Mouse (Mus musculus) MEL (cell line): ENCODE measurements around the gene Slc25a5. TPM values are rescaled to one million over a fixed set of nuclear protein-coding genes. Genes with fewer than 3 reads are reported as not detected.

Source experiments
- DNase-seq: peaks from one replicate; pipeline ENCODE4 v3.0.0; 2011; ENCODE audit warnings: low read depth, low spot score
- H3K27ac ChIP-seq: 2 replicates; pipeline ENCODE4 v1.5.1; 2012; ENCODE audit warnings: low read depth, mild to moderate bottlenecking, control low read depth, low read length, moderate library complexity; ENCODE audit not compliant: control insufficient read depth
- H3K27me3 ChIP-seq, 2 experiments: fragments of 150-350 bp in 1 of 2; sonication (generic) in 1 of 2; 2 replicates each; pipeline ENCODE4 v1.6.1; 2012; ENCODE audit warnings: low read length in 2 of 2, mild to moderate bottlenecking in 2 of 2, improper control_type of control experiment in 1 of 2, moderate library complexity in 1 of 2; ENCODE audit not compliant: insufficient read depth in 2 of 2, control insufficient read depth in 1 of 2
- H3K36me3 ChIP-seq, 2 experiments: 2 replicates each; pipeline ENCODE4 v1.6.1; 2012 to 2014; ENCODE audit warnings: low read length in 2 of 2, improper control_type of control experiment in 1 of 2, inconsistent platforms in 1 of 2, mild to moderate bottlenecking in 1 of 2; ENCODE audit not compliant: insufficient read depth in 2 of 2, control insufficient read depth in 1 of 2
- H3K4me1 ChIP-seq, 2 experiments: fragments of 150-350 bp in 1 of 2; sonication (generic) in 1 of 2; 2 replicates each; pipeline ENCODE4 v1.6.1; 2012; ENCODE audit warnings: low read length in 2 of 2, improper control_type of control experiment in 1 of 2, mild to moderate bottlenecking in 1 of 2; ENCODE audit not compliant: insufficient read depth in 2 of 2, control insufficient read depth in 1 of 2
- H3K4me3 ChIP-seq, 2 experiments: fragments of 150-350 bp in 1 of 2; sonication (generic) in 1 of 2; 2 replicates each; pipeline ENCODE4 v1.5.1; 2012; ENCODE audit warnings: low read depth in 2 of 2, low read length in 2 of 2, mild to moderate bottlenecking in 2 of 2, moderate library complexity in 2 of 2, control low read depth in 1 of 2, improper control_type of control experiment in 1 of 2; ENCODE audit not compliant: control insufficient read depth in 1 of 2, insufficient read depth in 1 of 2
- H3K79me2 ChIP-seq: 2 replicates; pipeline ENCODE4 v1.6.1; 2012; ENCODE audit warnings: mild to moderate bottlenecking, low read length, moderate library complexity; ENCODE audit not compliant: control insufficient read depth, poor library complexity, insufficient read depth
- H3K9ac ChIP-seq: 2 replicates; pipeline ENCODE4 v1.6.1; 2012; ENCODE audit warnings: low read depth, mild to moderate bottlenecking, control low read depth, low read length, moderate library complexity; ENCODE audit not compliant: control insufficient read depth, poor library complexity, severe bottlenecking
- H3K9me3 ChIP-seq: fragments of 150-350 bp; sonication (generic); replicated peaks from 2 replicates; pipeline ENCODE4 v1.6.1; 2012; ENCODE audit warnings: mild to moderate bottlenecking, low read length, improper control_type of control experiment, moderate library complexity; ENCODE audit not compliant: insufficient read depth
- E2F4 ChIP-seq: IDR thresholded peaks from 2 replicates; pipeline ENCODE4 v1.6.1; 2011; ENCODE audit warnings: low read depth, low read length, improper control_type of control experiment, borderline replicate concordance
- MYC ChIP-seq: IDR thresholded peaks from 2 replicates; pipeline ENCODE4 v1.6.1; 2011; ENCODE audit warnings: low read depth, mild to moderate bottlenecking, low read length, improper control_type of control experiment, moderate library complexity
- NELFE ChIP-seq: IDR thresholded peaks from 2 replicates; pipeline ENCODE4 v1.6.1; 2011; ENCODE audit warnings: low read depth, low read length, improper control_type of control experiment
- NRF1 ChIP-seq: IDR thresholded peaks from 2 replicates; pipeline ENCODE4 v1.6.1; 2014; ENCODE audit warnings: low read depth, mild to moderate bottlenecking, inconsistent platforms, low read length, improper control_type of control experiment, moderate library complexity; ENCODE audit not compliant: poor library complexity, insufficient read depth, severe bottlenecking
- POLR2AphosphoS2 ChIP-seq: IDR thresholded peaks from 2 replicates; pipeline ENCODE4 v1.6.1; 2011; ENCODE audit warnings: low read length, improper control_type of control experiment
- SIN3A ChIP-seq: IDR thresholded peaks from 2 replicates; pipeline ENCODE4 v1.6.1; 2012; ENCODE audit warnings: low read length, improper control_type of control experiment, inconsistent platforms
- SMC3 ChIP-seq: IDR thresholded peaks from 2 replicates; pipeline ENCODE4 v1.6.1; 2011; ENCODE audit warnings: low read depth, low read length, improper control_type of control experiment
- UBTF ChIP-seq: IDR thresholded peaks from 2 replicates; pipeline ENCODE4 v1.6.1; 2012; ENCODE audit warnings: low read depth, mild to moderate bottlenecking, inconsistent platforms, low read length, improper control_type of control experiment, moderate library complexity, borderline replicate concordance; ENCODE audit not compliant: insufficient read depth
- USF1 ChIP-seq: IDR thresholded peaks from 2 replicates; pipeline ENCODE4 v1.6.1; 2014; ENCODE audit warnings: low read depth, mild to moderate bottlenecking, inconsistent platforms, low read length, improper control_type of control experiment, moderate library complexity
- USF2 ChIP-seq, 2 experiments: IDR thresholded peaks; 2 replicates each; pipeline ENCODE4 v1.6.1; 2011 to 2012; ENCODE audit warnings: improper control_type of control experiment in 2 of 2, low read length in 2 of 2, borderline replicate concordance in 1 of 2, inconsistent platforms in 1 of 2, low read depth in 1 of 2, mild to moderate bottlenecking in 1 of 2; ENCODE audit not compliant: insufficient read depth in 1 of 2
- ZNF384 ChIP-seq: IDR thresholded peaks from 2 replicates; pipeline ENCODE4 v1.6.1; 2012; ENCODE audit warnings: low read depth, mild to moderate bottlenecking, inconsistent platforms, low read length, improper control_type of control experiment
- polyA plus RNA-seq, 2 experiments: library from polyadenylated mRNA; stranded (reverse) in 1 of 2; unstranded in 1 of 2; fragments of >175 nt in 1 of 2; fragments of >200 nt in 1 of 2; gene quantifications; 2 replicates each; pipeline versions ENCODE4 v1.2.1 to v1.2.4; 2012; ENCODE audit warnings: low replicate concordance in 2 of 2, low read depth in 1 of 2; ENCODE audit not compliant: insufficient read length in 2 of 2, insufficient read depth in 1 of 2, missing spikeins in 1 of 2
- total RNA-seq: library from RNA; depleted of rRNA; stranded (reverse); fragments of 300-350 nt; gene quantifications from 2 replicates; pipeline ENCODE4 v1.2.3, GENCODE M21; 2012

The Slc25a5 gene
- total and polyA plus RNA-seq, 3 experiments = 263 to 1,006 (median 704) TPM

DNA sequence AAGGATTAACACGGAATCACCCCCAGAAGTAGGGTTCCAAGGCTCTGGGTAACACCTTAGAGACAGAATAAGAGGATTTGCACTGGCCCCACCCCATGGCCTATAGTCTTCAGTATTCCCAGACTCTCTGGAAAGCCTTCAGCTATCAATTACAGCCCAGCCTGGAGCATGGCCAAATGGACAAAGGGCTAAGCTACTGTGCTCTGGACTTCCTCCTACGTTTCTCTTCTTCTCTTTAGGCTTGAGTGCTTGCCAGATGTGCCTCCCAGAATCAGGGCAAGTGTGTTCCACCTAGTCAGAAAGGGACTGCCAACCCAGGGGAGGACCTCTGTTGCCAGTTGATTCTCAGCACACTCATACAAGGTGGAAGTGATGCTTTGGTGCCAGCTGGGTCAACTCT lies 29.6 kb downstream of the Slc25a5 start:
- Histone ChIP-seq H3K27ac (no peak overlapping the region), H3K4me1 (no peaks in the 10 kb centered on the region), H3K79me2 (no peaks in the 10 kb centered on the region), H3K4me3 (no peak overlapping the region), H3K27me3 (no peaks in the 10 kb centered on the region), H3K9ac (no peak overlapping the region), H3K36me3 (no peaks in the 10 kb centered on the region), H3K9me3 (no peaks in the 10 kb centered on the region)
- TF ChIP-seq SMC3 = no peak
- no peak for TF ChIP-seq UBTF
- no peak for TF ChIP-seq USF1
- TF ChIP-seq SIN3A = no peak
- no peak for TF ChIP-seq NRF1
- no peak for TF ChIP-seq NELFE
- no peak for DNase-seq

- Histone ChIP-seq H3K36me3 (no peaks in the 10 kb centered on the region), H3K79me2 (no peaks in the 10 kb centered on the region), H3K27me3 (no peaks in the 10 kb centered on the region), H3K9ac (no peak overlapping the region), H3K27ac (no peak overlapping the region), H3K9me3 (no peaks in the 10 kb centered on the region), H3K4me1 (no peaks in the 10 kb centered on the region), H3K4me3 (no peak overlapping the region)
- TF ChIP-seq USF2 (IDR thresholded peaks at IDR 0.05; ENCODE audit: borderline replicate concordance in 1 of 2, insufficient read depth in 1 of 2, low read depth in 1 of 2, low read length in 2 of 2) = no peak
- DNase-seq = no peak
Measured at GRCm38 (mm10) chrX:36826873-36827272, 31.4 kb downstream of the Slc25a5 start.

DNA sequence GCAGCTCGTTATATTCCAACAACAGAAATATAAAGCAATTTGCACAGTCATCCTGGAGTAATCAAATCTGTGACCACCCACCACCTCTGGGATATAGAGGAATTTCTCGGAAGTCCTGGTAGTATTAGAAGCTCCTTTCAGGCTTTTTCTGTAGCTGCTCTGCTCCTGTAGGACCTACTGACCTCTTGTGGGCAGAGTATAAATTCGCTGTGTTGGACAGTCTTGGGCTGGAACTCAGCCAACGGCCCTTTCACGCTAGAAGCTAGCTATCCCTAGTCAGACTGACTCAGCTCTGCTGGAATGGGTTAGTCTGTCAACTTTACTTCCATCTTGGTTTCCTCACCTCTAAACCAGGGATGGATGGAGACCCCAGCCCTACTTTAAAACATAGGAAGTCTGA lies 34.8 kb downstream of the Slc25a5 start:
- TF ChIP-seq MYC (no peak), E2F4 (no peak), UBTF (no peak), POLR2AphosphoS2 (no peak), ZNF384 (no peak)
- no peaks in the 10 kb centered on the region for H3K36me3 ChIP-seq
- no peak overlapping the region for H3K9ac ChIP-seq

More for the DNA sequence above, 34.8 kb downstream of the Slc25a5 start:
- Histone ChIP-seq H3K4me1 (no peaks in the 10 kb centered on the region), H3K79me2 (no peaks in the 10 kb centered on the region), H3K9me3 (no peaks in the 10 kb centered on the region), H3K4me3 (no peak overlapping the region), H3K27ac (no peak overlapping the region), H3K27me3 (no peaks in the 10 kb centered on the region)
- DNase-seq = no peak
